Mouse (Mus musculus): Measurements from ENCODE around the gene Smim20. TPM values are rescaled to one million over a fixed set of nuclear protein-coding genes. Genes with fewer than 3 reads are reported as not detected.
A peak's percentile ranks its signal among the peaks of the same experiment; 100 is the strongest.

The Smim20 gene
- total and polyA plus RNA-seq, 2 experiments from 2014 or later, result 53.1 to 75.2 TPM

- no peak overlapping the region for H3K27ac ChIP-seq (ENCODE audit: low read depth, low read length)
- no peaks in the 10 kb centered on the region for H3K27me3 ChIP-seq (ENCODE audit: insufficient read depth, low read length)
- H3K4me1 ChIP-seq (ENCODE audit: insufficient read depth), result no peaks in the 10 kb centered on the region
- DNase-seq, result no peak
- no peak for ATAC-seq
- H3K36me3 ChIP-seq (ENCODE audit: insufficient read depth), result no peaks in the 10 kb centered on the region
- 91% methylated on average over 7 of the region's 7 CpGs for WGBS
- no peaks in the 10 kb centered on the region for H3K9me3 ChIP-seq (ENCODE audit: low read length)
- no peak overlapping the region for H3K4me2 ChIP-seq (ENCODE audit: low read depth)
- no peak for TF ChIP-seq CTCF (IDR thresholded peaks at IDR 0.05; ENCODE audit: low read depth)
- H3K4me3 ChIP-seq (ENCODE audit: low read depth, low read length), result no peak overlapping the region
- no peak overlapping the region for H3K9ac ChIP-seq
Observed at GRCm38 (mm10) chr5:53239189-53239588, 27.7 kb upstream of the Smim20 start.

GRCm38 (mm10) chr5:53239831-53240440 lies 26.9 kb upstream of the Smim20 start:
- Histone ChIP-seq H3K27me3 (ENCODE audit: insufficient read depth, low read length) (no peaks in the 10 kb centered on the region), H3K4me1 (ENCODE audit: insufficient read depth) (no peaks in the 10 kb centered on the region), H3K27ac (ENCODE audit: low read depth, low read length) (no peak overlapping the region), H3K4me3 (ENCODE audit: low read depth, low read length) (no peak overlapping the region), H3K9ac (no peak overlapping the region), H3K9me3 (ENCODE audit: low read length) (no peaks in the 10 kb centered on the region), H3K36me3 (ENCODE audit: insufficient read depth) (no peaks in the 10 kb centered on the region), H3K4me2 (ENCODE audit: low read depth) (no peak overlapping the region)
- 49% methylated on average over 11 of the region's 11 CpGs for WGBS
- no peak for ATAC-seq
- TF ChIP-seq CTCF (IDR thresholded peaks at IDR 0.05; ENCODE audit: low read depth), result no peak
- no peak for DNase-seq

GRCm38 (mm10) chr5:53241109-53241508 lies 25.8 kb upstream of the Smim20 start:
- ATAC-seq, result no peak
- no peak overlapping the region for H3K27ac ChIP-seq (ENCODE audit: low read depth, low read length)
- WGBS, result 57% methylated on average over 2 of the region's 2 CpGs
- H3K36me3 ChIP-seq (ENCODE audit: insufficient read depth), result no peaks in the 10 kb centered on the region
- H3K27me3 ChIP-seq (ENCODE audit: insufficient read depth, low read length), result no peaks in the 10 kb centered on the region
- DNase-seq, result no peak
- H3K4me2 ChIP-seq (ENCODE audit: low read depth), result no peak overlapping the region
- no peak for TF ChIP-seq CTCF (IDR thresholded peaks at IDR 0.05; ENCODE audit: low read depth)
- no peak overlapping the region for H3K4me3 ChIP-seq (ENCODE audit: low read depth, low read length)
- no peak overlapping the region for H3K9ac ChIP-seq
- no peaks in the 10 kb centered on the region for H3K4me1 ChIP-seq (ENCODE audit: insufficient read depth)
- H3K9me3 ChIP-seq (ENCODE audit: low read length), result no peaks in the 10 kb centered on the region

- no peak for TF ChIP-seq CTCF (IDR thresholded peaks at IDR 0.05; ENCODE audit: low read depth)
- 0 out of 2 replicates have a peak overlapping the region, but pooled peaks have one; percentile 45 for H3K27ac ChIP-seq (ENCODE audit: low read depth, low read length)
- ATAC-seq, result no peak
- H3K4me1 ChIP-seq (ENCODE audit: insufficient read depth), result no peaks in the 10 kb centered on the region
- H3K9ac ChIP-seq, result no peak overlapping the region
- DNase-seq, result no peak
- H3K4me2 ChIP-seq (ENCODE audit: low read depth), result no peak overlapping the region
- no peaks in the 10 kb centered on the region for H3K36me3 ChIP-seq (ENCODE audit: insufficient read depth)
- H3K4me3 ChIP-seq (ENCODE audit: low read depth, low read length), result no peak overlapping the region
- WGBS, result 80% methylated on average over 5 of the region's 5 CpGs
- no peaks in the 10 kb centered on the region for H3K27me3 ChIP-seq (ENCODE audit: insufficient read depth, low read length)
- no peaks in the 10 kb centered on the region for H3K9me3 ChIP-seq (ENCODE audit: low read length)
Observed at GRCm38 (mm10) chr5:53241963-53242362, 24.9 kb upstream of the Smim20 start.

GRCm38 (mm10) chr5:53242865-53243499 lies 23.9 kb upstream of the Smim20 start:
- Histone ChIP-seq H3K36me3 (ENCODE audit: insufficient read depth) (no peaks in the 10 kb centered on the region), H3K27ac (ENCODE audit: low read depth, low read length) (peak overlapping the region; percentile 57), H3K9me3 (ENCODE audit: low read length) (no peaks in the 10 kb centered on the region), H3K27me3 (ENCODE audit: insufficient read depth, low read length) (no peaks in the 10 kb centered on the region), H3K4me3 (ENCODE audit: low read depth, low read length) (no peak overlapping the region), H3K4me2 (ENCODE audit: low read depth) (no peak overlapping the region), H3K4me1 (ENCODE audit: insufficient read depth) (no peaks in the 10 kb centered on the region), H3K9ac (no peak overlapping the region)
- WGBS, result 56% methylated on average over 7 of the region's 7 CpGs
- ATAC-seq (peak; percentile 77), DNase-seq (peak; percentile 68)
- no peak for TF ChIP-seq CTCF (IDR thresholded peaks at IDR 0.05; ENCODE audit: low read depth)

- no peak overlapping the region for H3K9ac ChIP-seq
- TF ChIP-seq CTCF (IDR thresholded peaks at IDR 0.05; ENCODE audit: low read depth), result no peak
- 68% methylated on average over 10 of the region's 10 CpGs for WGBS
- no peak for DNase-seq
- no peaks in the 10 kb centered on the region for H3K27me3 ChIP-seq (ENCODE audit: insufficient read depth, low read length)
- H3K4me2 ChIP-seq (ENCODE audit: low read depth), result no peak overlapping the region
- no peaks in the 10 kb centered on the region for H3K36me3 ChIP-seq (ENCODE audit: insufficient read depth)
- H3K4me1 ChIP-seq (ENCODE audit: insufficient read depth), result no peaks in the 10 kb centered on the region
- H3K4me3 ChIP-seq (ENCODE audit: low read depth, low read length), result no peak overlapping the region
- ATAC-seq, result no peak
- H3K9me3 ChIP-seq (ENCODE audit: low read length), result no peaks in the 10 kb centered on the region
- no peak overlapping the region for H3K27ac ChIP-seq (ENCODE audit: low read depth, low read length)
Observed at GRCm38 (mm10) chr5:53243933-53244332, 22.9 kb upstream of the Smim20 start.

GRCm38 (mm10) chr5:53248499-53248898 lies 18.4 kb upstream of the Smim20 start:
- Histone ChIP-seq H3K4me2 (ENCODE audit: low read depth) (no peak overlapping the region), H3K27ac (ENCODE audit: low read depth, low read length) (no peak overlapping the region), H3K36me3 (ENCODE audit: insufficient read depth) (no peaks in the 10 kb centered on the region), H3K9ac (no peak overlapping the region), H3K27me3 (ENCODE audit: insufficient read depth, low read length) (no peaks in the 10 kb centered on the region), H3K4me3 (ENCODE audit: low read depth, low read length) (no peak overlapping the region), H3K4me1 (ENCODE audit: insufficient read depth) (no peaks in the 10 kb centered on the region), H3K9me3 (ENCODE audit: low read length) (no peaks in the 10 kb centered on the region)
- 13% methylated on average over 11 of the region's 11 CpGs for WGBS
- DNase-seq, result no peak
- no peak; the same call in 1 of the 2 replicates for ATAC-seq
- no peak for TF ChIP-seq CTCF (IDR thresholded peaks at IDR 0.05; ENCODE audit: low read depth)

All from forebrain, postnatal 0 days (tissue).